Mouse (Mus musculus): ENCODE results near the gene Tha1.

The Tha1 gene

GRCm38 (mm10) chr11:117826164-117826563, 47.1 kb downstream of the Tha1 start:
- no peak for DNase-seq (ENCODE audit: low spot score in 2 of 2)

DNA sequence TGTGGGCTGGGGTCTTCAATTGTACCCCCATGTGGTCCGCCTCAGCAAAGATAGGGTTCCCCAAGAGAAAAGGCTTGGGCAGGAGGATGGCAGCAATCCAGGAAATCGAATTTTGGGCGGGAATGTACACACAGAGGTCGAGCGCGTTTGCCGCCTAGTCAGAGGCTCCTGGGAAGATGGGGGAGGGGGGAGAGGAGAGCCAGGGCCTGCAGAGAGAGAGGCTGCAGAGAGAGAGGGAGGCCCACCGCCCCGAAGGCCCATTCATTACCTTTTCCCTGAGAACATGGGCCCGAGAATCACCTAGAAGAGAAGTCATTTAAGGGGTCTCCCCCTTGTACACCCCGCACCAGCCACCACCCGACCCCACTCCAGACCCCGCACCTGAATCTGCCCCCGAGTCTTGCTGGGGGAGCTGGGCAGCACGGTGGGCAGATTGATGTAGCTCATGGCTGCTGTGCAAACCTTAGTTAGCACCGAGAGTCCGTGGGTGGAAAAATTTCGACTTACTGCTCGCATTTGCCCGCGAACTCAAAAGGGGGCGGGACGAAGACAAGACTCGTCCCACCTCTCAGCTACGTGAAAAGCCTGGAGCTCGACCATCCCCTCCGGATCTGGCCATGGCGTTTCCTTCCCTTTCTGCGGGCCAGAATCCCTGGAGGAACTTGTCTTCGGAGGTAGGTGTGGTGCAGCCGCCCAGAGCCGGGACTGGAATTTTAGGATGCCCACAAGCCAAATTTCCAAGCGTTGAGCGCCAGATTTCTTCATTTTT, 47.8 kb downstream of the Tha1 start, which contains the start of the genes Afmid and Tk1:
Gene Afmid, plus strand, starts transcription at position 592 of the 769 bp plus-strand sequence.
Gene Tk1, minus strand, starts transcription at position 760 of the 769 bp plus-strand sequence.
- peak in 1 of 2 experiments; percentile 27 for DNase-seq (ENCODE audit: low spot score in 2 of 2)

GRCm38 (mm10) chr11:117824060-117824969, 49.0 kb downstream of the Tha1 start:
- peak; percentile 68 to 80 for DNase-seq (ENCODE audit: low spot score in 2 of 2)

DNA sequence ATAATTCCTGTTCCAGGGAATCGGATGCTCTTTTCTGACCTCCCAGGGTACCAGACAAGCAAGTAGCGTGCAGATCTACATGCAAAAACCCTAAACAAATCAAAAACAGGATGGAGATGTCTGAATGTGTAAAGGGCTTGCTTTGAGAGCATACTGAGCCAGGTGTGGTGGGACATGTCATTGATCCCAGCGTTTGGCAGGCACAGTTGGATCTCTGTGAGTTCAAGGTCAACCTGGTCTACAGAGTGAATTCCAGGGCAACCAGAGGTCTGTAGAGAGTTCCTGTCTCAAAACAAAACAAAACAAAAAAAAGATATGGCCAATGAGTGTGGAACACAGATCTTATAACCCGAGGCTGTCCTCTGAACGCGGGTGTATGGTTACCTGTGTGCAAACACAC, 49.9 kb downstream of the Tha1 start:
- DNase-seq (ENCODE audit: low spot score in 2 of 2), result no peak

DNA sequence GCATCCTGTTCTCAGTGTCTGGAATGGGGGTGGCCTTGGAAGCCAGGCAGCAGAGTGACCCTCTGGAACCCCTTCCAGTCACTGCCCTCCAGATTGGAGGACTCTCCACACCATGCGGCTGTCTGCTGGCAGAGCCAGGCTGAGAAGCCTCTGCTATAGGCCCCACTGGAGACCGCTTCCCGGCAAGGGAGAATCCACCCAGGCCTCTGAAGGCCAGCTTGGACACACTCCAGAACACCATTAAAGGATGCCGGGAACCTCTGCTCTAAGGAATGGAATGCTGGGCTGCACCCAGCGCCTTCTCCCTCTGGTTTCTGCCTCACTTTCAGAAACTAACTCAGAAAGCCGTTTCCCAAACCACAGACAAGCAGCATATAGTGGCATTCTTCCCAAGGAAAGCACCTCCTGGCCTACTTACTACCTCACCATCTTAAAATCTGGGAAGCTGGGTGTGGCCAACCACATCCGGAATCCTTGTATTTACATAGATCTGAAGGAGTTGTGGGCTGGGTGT, 50.5 kb downstream of the Tha1 start:
- DNase-seq (ENCODE audit: low spot score in 2 of 2), result no peak

DNA sequence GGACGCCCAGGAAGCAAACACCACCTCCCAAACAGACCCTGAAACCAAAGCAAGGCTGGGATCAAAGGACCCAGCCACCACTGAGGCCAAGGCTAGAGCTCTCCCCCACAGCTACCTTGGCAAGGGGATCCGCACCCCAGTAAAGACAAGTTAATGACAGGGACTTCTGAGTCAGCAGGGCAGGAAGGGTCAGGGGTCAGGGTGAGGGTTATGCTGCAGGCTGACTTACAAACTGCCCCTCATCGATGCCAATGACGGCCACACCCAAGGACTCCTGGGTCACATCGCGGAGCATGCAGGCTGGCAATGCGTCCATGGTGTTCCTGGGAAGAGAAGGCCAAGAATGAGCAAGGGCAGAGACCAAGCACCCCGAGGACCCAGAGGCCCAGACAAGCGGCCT, 51.4 kb downstream of the Tha1 start:
- DNase-seq (ENCODE audit: low spot score in 2 of 2), result no peak

DNA sequence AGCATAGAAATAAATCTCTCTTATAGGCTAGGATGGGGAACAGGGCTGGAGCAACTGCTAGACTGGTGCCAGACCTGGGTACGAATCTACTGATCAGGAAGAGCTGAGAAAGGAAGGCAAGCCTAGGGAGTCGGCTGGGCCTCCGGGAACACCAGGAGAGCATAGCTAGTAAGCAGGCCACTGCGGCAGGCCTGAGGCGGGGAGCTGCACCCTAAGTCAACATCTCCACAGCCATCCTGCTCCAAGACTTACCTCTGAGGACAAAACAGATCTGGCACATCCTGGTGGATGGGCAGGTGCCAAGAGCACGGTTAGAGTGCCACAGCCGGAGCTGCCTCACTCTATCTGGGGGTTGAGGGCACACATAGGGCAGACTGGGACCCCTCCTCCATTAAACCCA, 53.1 kb downstream of the Tha1 start:
- no peak for DNase-seq (ENCODE audit: low spot score in 2 of 2)

GRCm38 (mm10) chr11:117819095-117819494, 54.2 kb downstream of the Tha1 start:
- no peak for DNase-seq (ENCODE audit: low spot score in 2 of 2)
